Mouse (Mus musculus): ENCODE measurements around the gene Tbc1d8. TPM values are rescaled to one million over a fixed set of nuclear protein-coding genes. Genes with fewer than 3 reads are reported as not detected.

The Tbc1d8 gene
- polyA plus RNA-seq, 1 experiment from 2014 or later, result 11.7 TPM

DNA sequence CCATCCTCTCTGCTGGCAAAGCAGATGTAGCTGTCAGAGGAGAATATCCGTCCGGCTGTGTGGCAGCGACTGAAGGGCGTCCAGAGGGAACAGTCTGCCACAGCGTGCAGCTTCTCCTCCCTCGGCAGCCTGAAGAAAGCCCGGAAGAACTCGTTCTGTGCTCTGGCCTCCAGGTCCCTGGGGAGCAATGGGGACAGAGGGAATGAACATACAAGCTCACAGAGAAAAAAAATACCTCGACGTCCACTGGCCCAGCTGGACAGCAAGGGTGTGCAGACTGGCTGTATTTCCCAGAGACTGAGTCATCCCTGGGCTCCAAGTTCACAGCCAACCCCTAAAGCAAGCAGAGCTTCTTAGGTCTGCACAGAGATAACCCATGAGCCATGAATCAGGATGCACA lies 84.5 kb downstream of the Tbc1d8 start:
- no peak for ATAC-seq (ENCODE audit: extremely low read depth, insufficient number of reproducible peaks, low FRiP score, low TSS enrichment)
- H3K4me2 ChIP-seq, result no peak overlapping the region
- peaks cover 40% of the 10 kb centered on the region for H3K36me3 ChIP-seq
- peaks cover 11% of the 10 kb centered on the region; the same call in 1 of the 2 replicates for H3K4me1 ChIP-seq
- 63% methylated on average over 10 of the region's 10 CpGs for WGBS
- H3K27me3 ChIP-seq (replicated peaks), result no peaks in the 10 kb centered on the region
- no peak overlapping the region for H3K9ac ChIP-seq
- peaks cover 4% of the 10 kb centered on the region; the same call in 1 of the 2 replicates for H3K9me3 ChIP-seq
- H3K27ac ChIP-seq (replicated peaks), result no peak overlapping the region
- H3K4me3 ChIP-seq, result no peak overlapping the region

DNA sequence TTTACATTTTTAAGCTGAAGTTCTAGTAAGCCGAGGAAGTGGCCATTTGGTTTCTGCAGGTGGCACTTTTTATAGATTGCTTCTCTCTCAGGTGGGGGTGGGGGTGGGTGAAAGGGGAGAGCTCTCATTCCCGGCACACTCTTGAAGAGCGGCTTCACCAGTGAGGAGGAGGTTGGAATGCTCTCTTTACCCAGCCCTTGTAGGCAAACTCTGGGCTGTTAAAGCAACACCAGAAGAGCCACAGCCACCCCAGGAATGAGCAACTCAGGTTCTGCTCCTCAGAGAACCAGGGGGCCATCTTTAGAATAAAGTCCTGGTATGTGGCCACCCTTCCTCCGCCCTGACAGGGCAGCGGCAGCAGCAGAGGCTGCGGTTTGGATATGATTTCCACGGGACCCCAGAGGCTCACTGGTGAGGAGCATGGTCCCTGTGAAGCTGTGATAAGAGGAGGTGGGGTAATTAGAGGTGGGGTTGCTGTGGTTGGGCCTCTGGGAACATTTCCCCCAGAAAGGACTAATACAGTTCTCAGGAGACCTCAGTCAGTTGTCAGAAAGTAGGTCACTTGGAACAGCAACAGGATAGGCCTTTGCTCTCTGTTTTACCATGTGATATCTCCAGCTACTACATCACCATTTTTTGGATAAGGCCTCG lies 85.2 kb downstream of the Tbc1d8 start:
- Histone ChIP-seq H3K4me2 (no peak overlapping the region), H3K36me3 (peaks cover 45% of the 10 kb centered on the region), H3K4me1 (peaks cover 11% of the 10 kb centered on the region; the same call in 1 of the 2 replicates), H3K4me3 (no peak overlapping the region), H3K27ac (replicated peaks) (no peak overlapping the region), H3K9ac (no peak overlapping the region), H3K27me3 (replicated peaks) (no peaks in the 10 kb centered on the region), H3K9me3 (peaks cover 4% of the 10 kb centered on the region; the same call in 1 of the 2 replicates)
- ATAC-seq (ENCODE audit: extremely low read depth, insufficient number of reproducible peaks, low FRiP score, low TSS enrichment), result no peak
- WGBS, result 70% methylated on average over 8 of the region's 8 CpGs

DNA sequence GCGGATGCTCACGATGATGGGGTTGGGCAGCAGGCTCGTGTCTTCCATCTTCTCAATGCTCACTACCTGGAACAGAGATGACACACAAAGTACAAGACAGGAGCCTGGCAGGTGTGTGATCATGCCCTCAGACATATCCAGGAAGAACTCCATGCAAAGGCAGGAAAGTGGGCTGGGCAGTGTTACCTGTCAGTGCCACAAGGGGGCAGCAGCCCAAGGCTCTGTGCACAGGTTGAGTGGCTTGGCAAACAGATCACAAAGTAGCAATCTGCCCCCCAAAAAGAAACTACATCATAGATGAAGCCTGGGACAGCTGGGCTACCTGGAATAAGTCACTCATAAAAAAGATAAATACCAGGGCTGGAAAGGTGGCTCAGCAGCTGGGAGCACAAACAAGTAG lies 86.4 kb downstream of the Tbc1d8 start:
- H3K4me3 ChIP-seq, result no peak overlapping the region
- H3K4me2 ChIP-seq, result no peak overlapping the region
- no peak overlapping the region for H3K27ac ChIP-seq (replicated peaks)
- peaks cover 11% of the 10 kb centered on the region; the same call in 1 of the 2 replicates for H3K4me1 ChIP-seq
- no peak for ATAC-seq (ENCODE audit: extremely low read depth, insufficient number of reproducible peaks, low FRiP score, low TSS enrichment)
- peaks cover 42% of the 10 kb centered on the region for H3K36me3 ChIP-seq
- peaks cover 2% of the 10 kb centered on the region; the same call in 1 of the 2 replicates for H3K9me3 ChIP-seq
- H3K9ac ChIP-seq, result no peak overlapping the region
- no peaks in the 10 kb centered on the region for H3K27me3 ChIP-seq (replicated peaks)
- WGBS, result 59% methylated on average over 3 of the region's 3 CpGs

DNA sequence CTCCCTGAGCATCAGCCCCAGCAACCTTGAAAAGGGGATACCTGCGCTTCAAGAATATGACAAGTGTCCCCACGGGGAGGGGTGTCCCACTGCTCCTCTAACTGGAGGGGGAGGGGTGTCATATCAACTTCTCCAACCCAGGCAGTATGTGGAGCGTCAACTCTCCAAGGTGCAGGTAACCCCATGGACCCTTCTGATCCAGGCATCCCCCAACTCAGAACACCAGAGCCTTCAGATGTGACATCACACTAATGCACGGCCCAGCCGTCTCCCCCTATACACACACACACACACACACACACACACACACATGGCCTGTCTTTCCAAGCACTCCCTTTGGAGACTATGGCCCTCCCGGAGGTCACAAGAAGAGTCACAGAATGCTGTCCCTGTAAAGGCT lies 86.9 kb downstream of the Tbc1d8 start:
- H3K4me3 ChIP-seq, result no peak overlapping the region
- 89% methylated on average over 6 of the region's 6 CpGs for WGBS
- no peak overlapping the region for H3K9ac ChIP-seq
- no peak for ATAC-seq (ENCODE audit: extremely low read depth, insufficient number of reproducible peaks, low FRiP score, low TSS enrichment)
- H3K36me3 ChIP-seq, result peaks cover 36% of the 10 kb centered on the region
- no peak overlapping the region for H3K4me2 ChIP-seq
- H3K9me3 ChIP-seq, result no peaks in the 10 kb centered on the region
- peaks cover 11% of the 10 kb centered on the region; the same call in 1 of the 2 replicates for H3K4me1 ChIP-seq
- no peaks in the 10 kb centered on the region for H3K27me3 ChIP-seq (replicated peaks)
- no peak overlapping the region for H3K27ac ChIP-seq (replicated peaks)

DNA sequence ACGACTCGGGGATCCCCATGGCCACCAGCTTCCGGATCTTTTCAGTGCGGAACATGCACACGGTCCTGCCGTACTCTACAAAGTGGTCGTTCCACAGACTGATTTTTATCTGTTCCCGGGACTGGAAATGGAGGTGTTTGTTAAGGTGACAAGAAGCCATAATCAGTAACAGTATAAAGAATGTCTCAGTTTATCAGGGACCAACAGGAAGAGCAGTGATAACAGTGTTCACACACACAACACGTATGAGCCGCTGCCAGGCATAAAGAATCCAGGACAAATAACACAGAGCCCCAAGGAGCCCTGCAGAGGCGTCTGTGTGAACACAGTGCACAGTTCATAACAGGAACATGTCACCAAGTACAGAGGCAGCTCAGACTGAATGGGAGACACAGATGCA lies 89.2 kb downstream of the Tbc1d8 start:
- no peak overlapping the region for H3K4me2 ChIP-seq
- no peaks in the 10 kb centered on the region for H3K9me3 ChIP-seq
- no peak for ATAC-seq (ENCODE audit: extremely low read depth, insufficient number of reproducible peaks, low FRiP score, low TSS enrichment)
- H3K27me3 ChIP-seq (replicated peaks), result no peaks in the 10 kb centered on the region
- 64% methylated on average over 11 of the region's 11 CpGs for WGBS
- H3K27ac ChIP-seq (replicated peaks), result no peak overlapping the region
- no peak overlapping the region for H3K4me3 ChIP-seq
- H3K4me1 ChIP-seq, result 0 out of 2 replicates have a peak, but pooled peaks cover 5% of the 10 kb centered on the region
- H3K9ac ChIP-seq, result no peak overlapping the region
- H3K36me3 ChIP-seq, result peaks cover 47% of the 10 kb centered on the region

DNA sequence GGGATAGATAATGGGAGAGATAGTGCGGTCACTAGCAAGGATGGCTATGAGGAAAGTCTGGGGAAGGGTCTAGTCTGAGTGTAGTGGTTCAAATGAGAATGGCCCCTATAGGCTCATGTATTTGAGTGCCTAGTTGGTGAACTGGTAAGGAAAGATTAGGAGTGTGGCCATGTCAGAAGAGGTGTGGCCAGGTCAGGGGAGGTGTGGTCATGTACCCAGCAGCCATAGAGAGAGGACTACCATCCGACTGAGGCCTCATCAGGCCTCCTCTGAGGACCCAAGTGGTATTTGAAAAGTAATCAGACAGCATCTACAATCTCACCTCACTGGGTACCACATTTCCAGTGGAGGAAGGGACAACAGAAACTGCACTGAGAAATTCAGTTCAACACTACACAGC lies 90.4 kb downstream of the Tbc1d8 start:
- H3K4me2 ChIP-seq, result no peak overlapping the region
- no peak overlapping the region for H3K4me3 ChIP-seq
- H3K36me3 ChIP-seq, result peaks cover 44% of the 10 kb centered on the region
- no peaks in the 10 kb centered on the region for H3K27me3 ChIP-seq (replicated peaks)
- no peaks in the 10 kb centered on the region for H3K9me3 ChIP-seq
- no peak for ATAC-seq (ENCODE audit: extremely low read depth, insufficient number of reproducible peaks, low FRiP score, low TSS enrichment)
- no peak overlapping the region for H3K9ac ChIP-seq
- 76% methylated on average over 2 of the region's 2 CpGs for WGBS
- 0 out of 2 replicates have a peak, but pooled peaks cover 5% of the 10 kb centered on the region for H3K4me1 ChIP-seq
- H3K27ac ChIP-seq (replicated peaks), result no peak overlapping the region

DNA sequence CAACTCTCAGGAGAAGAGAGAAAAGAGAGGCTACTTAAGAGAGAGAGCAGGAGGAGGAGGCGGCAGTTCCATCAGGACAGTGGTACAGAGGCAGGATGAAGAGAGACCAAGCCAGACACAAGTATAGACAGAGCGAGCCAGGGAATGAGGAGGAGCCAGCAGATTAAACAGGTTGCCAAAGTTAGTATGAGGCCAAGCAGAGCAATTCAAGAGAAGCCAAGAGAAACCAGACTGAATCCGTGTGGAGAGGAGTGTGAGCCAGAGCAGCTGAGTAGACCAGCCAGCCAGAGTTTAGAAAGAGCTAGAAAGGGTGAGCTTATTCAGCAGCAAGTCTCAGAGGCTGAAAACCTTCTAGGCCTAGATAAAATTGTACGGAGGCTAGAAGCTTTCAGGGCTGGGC lies 91.1 kb downstream of the Tbc1d8 start:
- no peak overlapping the region for H3K4me3 ChIP-seq
- peaks cover 39% of the 10 kb centered on the region for H3K36me3 ChIP-seq
- WGBS, result 79% methylated on average over 4 of the region's 4 CpGs
- no peak overlapping the region for H3K27ac ChIP-seq (replicated peaks)
- no peak overlapping the region for H3K4me2 ChIP-seq
- no peak for ATAC-seq (ENCODE audit: extremely low read depth, insufficient number of reproducible peaks, low FRiP score, low TSS enrichment)
- H3K9ac ChIP-seq, result no peak overlapping the region
- 0 out of 2 replicates have a peak, but pooled peaks cover 5% of the 10 kb centered on the region for H3K4me1 ChIP-seq
- no peaks in the 10 kb centered on the region for H3K9me3 ChIP-seq
- no peaks in the 10 kb centered on the region for H3K27me3 ChIP-seq (replicated peaks)

DNA sequence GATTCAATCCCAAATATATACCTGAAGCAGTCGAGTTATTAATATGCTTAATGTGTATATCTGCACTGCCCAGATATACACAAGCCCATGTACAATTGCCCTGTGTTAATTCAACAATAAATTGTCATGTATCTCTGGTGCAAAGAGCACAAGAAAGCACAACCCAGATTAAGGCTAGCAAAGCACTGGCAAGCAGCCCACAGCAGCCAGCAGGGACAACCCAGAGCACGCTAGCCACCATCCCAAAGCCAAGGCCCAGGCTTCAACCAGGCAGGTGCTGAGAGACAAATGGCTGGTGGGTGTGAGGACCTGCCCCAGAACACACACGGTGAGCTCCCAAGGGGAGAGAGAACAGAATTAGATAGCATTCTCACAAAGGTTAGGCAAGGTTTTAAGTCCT lies 92.1 kb downstream of the Tbc1d8 start:
- Histone ChIP-seq H3K9ac (no peak overlapping the region), H3K27ac (replicated peaks) (no peak overlapping the region), H3K4me2 (no peak overlapping the region), H3K4me1 (0 out of 2 replicates have a peak, but pooled peaks cover 5% of the 10 kb centered on the region), H3K36me3 (peaks cover 39% of the 10 kb centered on the region), H3K4me3 (no peak overlapping the region), H3K9me3 (no peaks in the 10 kb centered on the region), H3K27me3 (replicated peaks) (no peaks in the 10 kb centered on the region)
- no peak for ATAC-seq (ENCODE audit: extremely low read depth, insufficient number of reproducible peaks, low FRiP score, low TSS enrichment)
- WGBS, result 70% methylated on average over 3 of the region's 3 CpGs

DNA sequence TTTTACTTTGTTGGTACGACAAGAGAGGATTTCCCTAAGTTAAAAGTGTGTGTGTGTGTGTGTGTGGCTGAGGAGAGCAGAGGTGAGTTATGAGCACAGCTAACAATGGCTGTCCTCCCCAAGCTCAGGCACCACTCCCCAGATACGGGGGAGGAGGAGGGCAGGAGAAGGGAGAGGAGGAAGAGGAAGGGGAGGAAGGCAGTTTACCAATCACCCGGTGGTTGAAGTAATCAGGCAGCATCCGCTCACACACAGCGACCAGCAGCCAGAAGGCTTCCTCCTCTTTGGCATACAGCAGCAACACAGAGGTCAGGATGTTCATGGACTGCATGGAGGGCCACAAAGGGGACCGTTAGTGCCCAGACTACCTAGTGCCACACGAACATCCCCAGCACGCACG lies 93.6 kb downstream of the Tbc1d8 start:
- ATAC-seq (ENCODE audit: extremely low read depth, insufficient number of reproducible peaks, low FRiP score, low TSS enrichment), result no peak

DNA sequence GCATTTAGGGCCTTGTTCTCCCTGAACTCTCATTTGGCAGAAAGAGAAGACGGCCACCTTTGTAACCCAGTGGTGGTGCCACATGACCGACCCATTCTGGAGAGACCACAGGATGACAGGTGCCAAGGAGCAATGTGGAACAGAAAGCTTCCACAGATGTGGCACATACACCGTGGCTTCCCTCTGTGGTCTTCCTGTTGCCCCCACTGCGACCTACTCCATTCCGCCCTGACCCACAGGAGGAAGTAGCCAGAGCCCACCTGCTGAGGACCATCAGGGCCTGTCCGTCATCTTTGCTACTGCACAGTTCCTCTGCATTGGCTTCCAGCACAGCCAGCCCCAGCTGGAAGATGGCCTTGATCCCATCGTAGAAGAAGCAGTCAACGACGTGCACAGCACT lies 97.5 kb downstream of the Tbc1d8 start:
- no peak overlapping the region for H3K4me3 ChIP-seq
- no peak overlapping the region for H3K27ac ChIP-seq (replicated peaks)
- no peaks in the 10 kb centered on the region for H3K9me3 ChIP-seq
- WGBS, result 85% methylated on average over 9 of the region's 9 CpGs
- H3K9ac ChIP-seq, result no peak overlapping the region
- peaks cover 51% of the 10 kb centered on the region for H3K36me3 ChIP-seq
- ATAC-seq (ENCODE audit: extremely low read depth, insufficient number of reproducible peaks, low FRiP score, low TSS enrichment), result no peak
- H3K4me1 ChIP-seq, result peaks cover 5% of the 10 kb centered on the region
- no peaks in the 10 kb centered on the region for H3K27me3 ChIP-seq (replicated peaks)
- H3K4me2 ChIP-seq, result no peak overlapping the region

More for the DNA sequence above, 93.6 kb downstream of the Tbc1d8 start:
- 0 out of 2 replicates have a peak, but pooled peaks cover 5% of the 10 kb centered on the region for H3K4me1 ChIP-seq
- H3K27ac ChIP-seq (replicated peaks), result no peak overlapping the region
- no peaks in the 10 kb centered on the region for H3K9me3 ChIP-seq
- no peak overlapping the region for H3K9ac ChIP-seq
- H3K36me3 ChIP-seq, result peaks cover 41% of the 10 kb centered on the region
- H3K4me2 ChIP-seq, result no peak overlapping the region
- 83% methylated on average over 9 of the region's 9 CpGs for WGBS
- no peak overlapping the region for H3K4me3 ChIP-seq
- H3K27me3 ChIP-seq (replicated peaks), result no peaks in the 10 kb centered on the region

DNA sequence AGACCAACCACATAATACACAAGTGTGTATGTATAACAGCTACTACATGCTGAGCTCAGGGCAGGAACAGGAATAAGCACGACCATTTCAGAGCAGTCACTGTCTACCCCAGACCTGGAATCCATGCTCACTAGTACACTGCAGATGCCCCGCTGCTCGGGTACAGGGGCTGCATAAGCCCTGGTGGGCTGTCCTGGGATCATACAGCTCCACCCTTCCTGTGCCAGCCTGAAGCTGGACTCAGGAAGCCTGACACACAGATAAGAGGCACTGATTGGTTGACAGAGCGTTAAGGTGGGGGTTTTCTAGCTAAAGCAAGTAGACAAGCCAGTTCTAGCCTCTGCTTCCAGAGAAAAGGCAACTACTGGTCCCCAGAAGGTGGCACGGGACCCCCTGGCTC lies 99.5 kb downstream of the Tbc1d8 start:
- Histone ChIP-seq H3K4me1 (peaks cover 5% of the 10 kb centered on the region), H3K27me3 (replicated peaks) (no peaks in the 10 kb centered on the region), H3K4me2 (no peak overlapping the region), H3K27ac (replicated peaks) (no peak overlapping the region), H3K9me3 (no peaks in the 10 kb centered on the region), H3K36me3 (peaks cover 51% of the 10 kb centered on the region), H3K4me3 (no peak overlapping the region), H3K9ac (no peak overlapping the region)
- ATAC-seq (ENCODE audit: extremely low read depth, insufficient number of reproducible peaks, low FRiP score, low TSS enrichment), result no peak
- 47% methylated on average over 5 of the region's 5 CpGs for whole genome bisulfite sequencing

DNA sequence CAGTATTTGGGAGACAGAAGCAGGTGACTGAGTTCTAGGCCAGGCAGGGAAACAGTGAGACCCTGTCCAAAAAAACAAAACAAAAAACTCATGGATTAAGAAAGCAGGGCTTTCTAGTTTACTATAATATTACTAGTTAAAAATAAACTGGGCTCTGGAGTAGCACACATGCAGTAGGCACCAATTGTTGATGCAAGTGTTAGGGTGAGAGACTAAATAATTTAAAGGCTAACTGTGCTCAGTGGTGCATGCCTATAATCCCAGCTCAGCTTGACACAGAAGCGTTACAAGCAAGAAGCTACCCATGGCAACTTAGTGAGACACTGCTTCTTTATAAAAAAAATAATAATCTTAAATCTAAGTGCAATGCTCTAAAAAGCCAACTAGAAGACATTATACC lies 100.0 kb downstream of the Tbc1d8 start:
- peaks cover 54% of the 10 kb centered on the region for H3K36me3 ChIP-seq

More for the DNA sequence above, 100.0 kb downstream of the Tbc1d8 start:
- no peak overlapping the region for H3K4me2 ChIP-seq
- 87% methylated on average over 1 of the region's 1 CpGs for WGBS
- H3K9ac ChIP-seq, result no peak overlapping the region
- no peak overlapping the region for H3K4me3 ChIP-seq
- no peak overlapping the region for H3K27ac ChIP-seq (replicated peaks)
- ATAC-seq (ENCODE audit: extremely low read depth, insufficient number of reproducible peaks, low FRiP score, low TSS enrichment), result no peak
- peaks cover 5% of the 10 kb centered on the region for H3K4me1 ChIP-seq
- no peaks in the 10 kb centered on the region for H3K9me3 ChIP-seq
- no peaks in the 10 kb centered on the region for H3K27me3 ChIP-seq (replicated peaks)

Measured in heart, embryonic 13.5 days (tissue).